Mouse (Mus musculus) forebrain, embryonic 16.5 days (tissue): ENCODE measurements around the gene Polk. TPM values are rescaled to one million over a fixed set of nuclear protein-coding genes. Genes with fewer than 3 reads are reported as not detected.

Source experiments
- ATAC-seq: fragments of 200-750 bp; cut with Nextera tagmentation; 2 replicates; pipeline ENCODE4 v1.8.0; 2017; ENCODE audit warnings: mild to moderate bottlenecking, moderate library complexity
- H3K27ac ChIP-seq: fragments of 300-500 bp; sonication (generic); 2 replicates; pipeline ENCODE4 v1.5.1; 2014; ENCODE audit warnings: low read length, control low read depth
- H3K27me3 ChIP-seq: fragments of 300-500 bp; sonication (generic); replicated peaks from 2 replicates; pipeline ENCODE4 v1.6.1; 2014; ENCODE audit warnings: low read length; ENCODE audit not compliant: control insufficient read depth, insufficient read depth
- H3K36me3 ChIP-seq: fragments of 300-500 bp; sonication (generic); 2 replicates; pipeline ENCODE4 v1.6.1; 2014; ENCODE audit not compliant: control insufficient read depth, insufficient read depth
- H3K4me1 ChIP-seq: fragments of 300-500 bp; sonication (generic); replicated peaks from 2 replicates; pipeline ENCODE4 v1.6.1; 2014; ENCODE audit warnings: low read length; ENCODE audit not compliant: control insufficient read depth, insufficient read depth
- H3K4me2 ChIP-seq: fragments of 300-500 bp; sonication (generic); 2 replicates; pipeline ENCODE4 v1.6.1; 2014; ENCODE audit warnings: mild to moderate bottlenecking, low read length, control low read depth
- H3K4me3 ChIP-seq: fragments of 300-500 bp; sonication (generic); replicated peaks from 2 replicates; pipeline ENCODE4 v1.5.1; 2014; ENCODE audit warnings: mild to moderate bottlenecking, low read length, control low read depth
- H3K9ac ChIP-seq: fragments of 300-500 bp; sonication (generic); replicated peaks from 2 replicates; pipeline ENCODE4 v1.6.1; 2014; ENCODE audit warnings: low read depth, low read length, control low read depth
- H3K9me3 ChIP-seq: fragments of 300-500 bp; sonication (generic); 2 replicates; pipeline ENCODE4 v1.6.1; 2016; ENCODE audit warnings: low read length; ENCODE audit not compliant: control insufficient read depth
- WGBS: fragments of 180-500 bp; shearing (Covaris S2); extraction: QIAGEN DNeasy Blood & Tissue Kit; methylation state at CpG from one replicate; pipeline ENCODE4 v1.1.7; 2014; 5-methylcytosine and 5-hydroxymethylcytosine counted together
- polyA plus RNA-seq: library from polyadenylated mRNA; unstranded; fragments of >200 nt; fragmentation: Nextera tagmentation; extraction: Ambion mirVana; gene quantifications from 2 replicates; pipeline ENCODE4 v1.2.1, GENCODE M21; 2015

Gene Polk
- 6.1 and 7.1 TPM in 2 replicates for polyA plus RNA-seq

GRCm38 (mm10) chr13:96542081-96542889, at the start of gene Polk, which contains the start of gene Col4a3bp:
Polk (minus strand) TSS chr13:96542579.
Col4a3bp (plus strand) TSS chr13:96542618.
- Histone ChIP-seq H3K4me3 (peak within 1 kb of the TSS; percentile 98), H3K4me2 (peak within 1 kb of the TSS; percentile 73), H3K9ac (peak within 1 kb of the TSS; percentile 96), H3K4me1 (peaks cover 6% of the 10 kb centered on the region; the same call in 1 of the 2 replicates), H3K36me3 (no peaks in the 10 kb centered on the region), H3K27ac (peak within 1 kb of the TSS; percentile 96), H3K27me3 (no peaks in the 10 kb centered on the region), H3K9me3 (no peaks in the 10 kb centered on the region)
- under 1% methylated on average over 47 of the region's 50 CpGs for WGBS
- peak; percentile 99 for ATAC-seq

- WGBS: 59% methylated on average over 1 of the region's 1 CpGs
Measured at GRCm38 (mm10) chr13:96588642-96589041, 46.3 kb upstream of the Polk start.

GRCm38 (mm10) chr13:96586540-96586939, 44.2 kb upstream of the Polk start:
- H3K27ac ChIP-seq: no peak overlapping the region
- no peaks in the 10 kb centered on the region for H3K4me1 ChIP-seq
- no peak for ATAC-seq
- H3K27me3 ChIP-seq: no peaks in the 10 kb centered on the region
- H3K4me2 ChIP-seq: no peak overlapping the region
- H3K36me3 ChIP-seq: no peaks in the 10 kb centered on the region
- H3K9ac ChIP-seq: no peak overlapping the region
- H3K9me3 ChIP-seq: no peaks in the 10 kb centered on the region
- 96% methylated on average over 5 of the region's 5 CpGs for WGBS
- no peak overlapping the region for H3K4me3 ChIP-seq

More at GRCm38 (mm10) chr13:96588642-96589041, 46.3 kb upstream of the Polk start:
- H3K36me3 ChIP-seq: no peaks in the 10 kb centered on the region
- H3K27ac ChIP-seq: no peak overlapping the region
- H3K9ac ChIP-seq: no peak overlapping the region
- no peak overlapping the region for H3K4me2 ChIP-seq
- no peaks in the 10 kb centered on the region for H3K4me1 ChIP-seq
- H3K4me3 ChIP-seq: no peak overlapping the region
- no peaks in the 10 kb centered on the region for H3K27me3 ChIP-seq
- ATAC-seq: no peak
- H3K9me3 ChIP-seq: no peaks in the 10 kb centered on the region

GRCm38 (mm10) chr13:96584201-96584600, 41.8 kb upstream of the Polk start:
- no peak overlapping the region for H3K27ac ChIP-seq
- ATAC-seq: no peak
- H3K9ac ChIP-seq: no peak overlapping the region
- no peaks in the 10 kb centered on the region for H3K27me3 ChIP-seq
- 93% methylated on average over 2 of the region's 2 CpGs for WGBS
- no peak overlapping the region for H3K4me3 ChIP-seq
- no peaks in the 10 kb centered on the region for H3K9me3 ChIP-seq
- no peaks in the 10 kb centered on the region for H3K4me1 ChIP-seq
- no peaks in the 10 kb centered on the region for H3K36me3 ChIP-seq
- no peak overlapping the region for H3K4me2 ChIP-seq

GRCm38 (mm10) chr13:96579979-96580378, 37.6 kb upstream of the Polk start:
- Histone ChIP-seq H3K9me3 (no peaks in the 10 kb centered on the region), H3K4me1 (no peaks in the 10 kb centered on the region), H3K4me3 (no peak overlapping the region), H3K36me3 (no peaks in the 10 kb centered on the region), H3K4me2 (no peak overlapping the region), H3K27me3 (no peaks in the 10 kb centered on the region), H3K27ac (no peak overlapping the region), H3K9ac (no peak overlapping the region)
- WGBS: 37% methylated on average over 1 of the region's 1 CpGs
- ATAC-seq: no peak

- no peak for ATAC-seq
- H3K4me2 ChIP-seq: no peak overlapping the region
- H3K9ac ChIP-seq: no peak overlapping the region
- no peaks in the 10 kb centered on the region for H3K9me3 ChIP-seq
- 85% methylated on average over 2 of the region's 2 CpGs for WGBS
- H3K27ac ChIP-seq: no peak overlapping the region
- no peaks in the 10 kb centered on the region for H3K27me3 ChIP-seq
- H3K4me3 ChIP-seq: no peak overlapping the region
- H3K36me3 ChIP-seq: no peaks in the 10 kb centered on the region
- H3K4me1 ChIP-seq: no peaks in the 10 kb centered on the region
Measured at GRCm38 (mm10) chr13:96579104-96579503, 36.7 kb upstream of the Polk start.

GRCm38 (mm10) chr13:96574170-96574569, 31.8 kb upstream of the Polk start:
- WGBS: 90% methylated on average over 2 of the region's 2 CpGs
- H3K36me3 ChIP-seq: no peaks in the 10 kb centered on the region
- H3K9me3 ChIP-seq: no peaks in the 10 kb centered on the region
- H3K4me3 ChIP-seq: no peak overlapping the region
- no peak overlapping the region for H3K27ac ChIP-seq
- no peak for ATAC-seq
- H3K4me2 ChIP-seq: no peak overlapping the region
- H3K9ac ChIP-seq: no peak overlapping the region
- no peaks in the 10 kb centered on the region for H3K27me3 ChIP-seq
- no peaks in the 10 kb centered on the region for H3K4me1 ChIP-seq

- Histone ChIP-seq H3K9ac (no peak overlapping the region), H3K9me3 (no peaks in the 10 kb centered on the region), H3K27ac (no peak overlapping the region), H3K4me3 (no peak overlapping the region), H3K4me1 (no peaks in the 10 kb centered on the region), H3K4me2 (no peak overlapping the region), H3K36me3 (no peaks in the 10 kb centered on the region), H3K27me3 (no peaks in the 10 kb centered on the region)
- ATAC-seq: no peak
- WGBS: 56% methylated on average over 6 of the region's 6 CpGs
Measured at GRCm38 (mm10) chr13:96571016-96571361, 28.6 kb upstream of the Polk start.

- H3K4me3 ChIP-seq: no peak overlapping the region
- no peaks in the 10 kb centered on the region for H3K9me3 ChIP-seq
- WGBS: 80% methylated on average over 10 of the region's 10 CpGs
- H3K4me1 ChIP-seq: no peaks in the 10 kb centered on the region
- H3K36me3 ChIP-seq: no peaks in the 10 kb centered on the region
- no peak overlapping the region for H3K4me2 ChIP-seq
- no peak for ATAC-seq
- H3K27ac ChIP-seq: no peak overlapping the region
- H3K9ac ChIP-seq: no peak overlapping the region
- H3K27me3 ChIP-seq: no peaks in the 10 kb centered on the region
Measured at GRCm38 (mm10) chr13:96570313-96571015, 28.1 kb upstream of the Polk start.
